Mouse (Mus musculus): ENCODE data around the gene Mcf2l. TPM values are rescaled to one million over a fixed set of nuclear protein-coding genes. Genes with fewer than 3 reads are reported as not detected.

The Mcf2l gene
- polyA plus RNA-seq, 1 experiment from 2014 or later: 44.2 TPM

DNA sequence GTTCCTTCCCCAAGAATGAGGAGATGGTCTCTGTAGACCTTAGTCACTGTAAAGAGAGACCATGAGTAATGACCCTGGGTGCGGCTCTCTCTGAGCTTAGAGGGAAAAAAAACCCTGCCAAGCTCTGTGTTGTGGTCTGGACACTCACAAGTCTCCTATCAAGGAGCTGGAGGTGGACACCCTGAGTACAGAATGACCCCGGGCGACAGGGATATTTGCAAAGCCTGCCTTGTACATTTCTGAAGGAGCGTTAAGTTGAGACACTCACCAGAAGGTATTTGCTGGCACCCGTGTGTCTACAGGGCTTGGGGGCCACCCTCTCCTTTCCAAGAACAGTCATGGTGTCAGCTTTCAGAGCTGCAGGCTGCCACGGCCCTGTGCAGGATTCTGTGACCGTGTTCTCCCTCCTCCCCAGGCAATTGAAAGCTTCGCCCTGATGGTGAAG, 123.2 kb downstream of the Mcf2l start:
- no peaks in the 10 kb centered on the region for H3K4me1 ChIP-seq (ENCODE audit: control insufficient read depth, insufficient read depth, low read length)
- peaks cover 4% of the 10 kb centered on the region; the same call in 1 of the 2 replicates for H3K36me3 ChIP-seq (ENCODE audit: control insufficient read depth, insufficient read depth, low read length)
- ATAC-seq (ENCODE audit: low FRiP score) (no peak), DNase-seq (ENCODE audit: low spot score, missing footprints) (no peak)
- H3K27me3 ChIP-seq (ENCODE audit: control insufficient read depth, insufficient read depth, low read length): no peaks in the 10 kb centered on the region
- no peak overlapping the region for H3K27ac ChIP-seq (ENCODE audit: low read depth, low read length)
- WGBS: 78% methylated on average over 8 of the region's 8 CpGs
- H3K9ac ChIP-seq (ENCODE audit: low read length): no peak overlapping the region
- no peak overlapping the region for H3K4me2 ChIP-seq
- no peak overlapping the region for H3K4me3 ChIP-seq (ENCODE audit: low read depth, low read length)
- no peaks in the 10 kb centered on the region for H3K9me3 ChIP-seq (ENCODE audit: control insufficient read depth, low read length)

DNA sequence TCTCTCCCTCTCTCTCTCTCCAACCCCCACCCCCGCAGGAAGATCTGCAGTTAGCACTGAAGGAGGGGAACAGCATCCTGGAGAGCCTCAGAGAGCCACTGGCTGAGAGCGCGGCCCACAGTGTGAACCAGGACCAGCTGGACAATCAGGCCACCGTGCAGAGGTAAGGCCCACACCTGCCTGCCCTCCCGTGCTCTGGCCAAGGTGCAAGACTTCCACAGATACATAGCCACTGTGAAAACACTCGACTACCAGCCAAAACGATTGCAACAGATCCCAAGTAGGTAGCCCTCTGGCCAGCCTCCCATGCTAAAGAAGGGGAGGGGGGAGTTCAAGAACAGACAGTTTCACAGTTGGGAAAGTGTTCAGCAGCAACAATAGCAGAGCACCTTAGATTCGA, 124.7 kb downstream of the Mcf2l start:
- ATAC-seq (ENCODE audit: low FRiP score) (no peak), DNase-seq (ENCODE audit: low spot score, missing footprints) (no peak)
- no peak overlapping the region for H3K27ac ChIP-seq (ENCODE audit: low read depth, low read length)
- no peak overlapping the region for H3K9ac ChIP-seq (ENCODE audit: low read length)
- H3K36me3 ChIP-seq (ENCODE audit: control insufficient read depth, insufficient read depth, low read length): peaks cover 4% of the 10 kb centered on the region; the same call in 1 of the 2 replicates
- no peaks in the 10 kb centered on the region for H3K27me3 ChIP-seq (ENCODE audit: control insufficient read depth, insufficient read depth, low read length)
- H3K4me2 ChIP-seq: no peak overlapping the region
- H3K4me1 ChIP-seq (ENCODE audit: control insufficient read depth, insufficient read depth, low read length): no peaks in the 10 kb centered on the region
- 93% methylated on average over 8 of the region's 8 CpGs for WGBS
- no peak overlapping the region for H3K4me3 ChIP-seq (ENCODE audit: low read depth, low read length)
- no peaks in the 10 kb centered on the region for H3K9me3 ChIP-seq (ENCODE audit: control insufficient read depth, low read length)

DNA sequence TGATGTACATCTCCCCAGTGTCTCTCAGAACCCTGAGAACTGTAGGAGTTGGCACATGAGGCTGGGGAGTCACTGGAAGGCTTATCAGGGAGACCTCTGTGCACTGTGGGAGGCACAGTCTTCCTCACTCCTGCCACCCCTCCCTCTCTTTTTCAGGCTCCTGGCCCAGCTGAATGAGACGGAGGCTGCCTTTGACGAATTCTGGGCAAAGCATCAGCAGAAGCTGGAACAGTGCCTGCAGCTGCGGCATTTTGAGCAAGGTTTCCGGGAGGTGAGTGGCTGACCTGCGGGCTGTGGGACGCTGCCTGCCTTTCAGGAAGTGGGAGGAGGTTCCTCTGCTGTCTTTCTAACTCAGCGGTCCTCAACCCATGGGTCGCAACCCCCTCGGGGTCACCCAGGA, 126.2 kb downstream of the Mcf2l start:
- DNase-seq (ENCODE audit: low spot score, missing footprints) (no peak), ATAC-seq (ENCODE audit: low FRiP score) (no peak)
- no peaks in the 10 kb centered on the region for H3K4me1 ChIP-seq (ENCODE audit: control insufficient read depth, insufficient read depth, low read length)
- H3K9me3 ChIP-seq (ENCODE audit: control insufficient read depth, low read length): no peaks in the 10 kb centered on the region
- peaks cover 12% of the 10 kb centered on the region; the same call in 1 of the 2 replicates for H3K36me3 ChIP-seq (ENCODE audit: control insufficient read depth, insufficient read depth, low read length)
- no peaks in the 10 kb centered on the region for H3K27me3 ChIP-seq (ENCODE audit: control insufficient read depth, insufficient read depth, low read length)
- no peak overlapping the region for H3K4me2 ChIP-seq
- no peak overlapping the region for H3K4me3 ChIP-seq (ENCODE audit: low read depth, low read length)
- H3K27ac ChIP-seq (ENCODE audit: low read depth, low read length): no peak overlapping the region
- no peak overlapping the region for H3K9ac ChIP-seq (ENCODE audit: low read length)
- WGBS: 84% methylated on average over 9 of the region's 9 CpGs

DNA sequence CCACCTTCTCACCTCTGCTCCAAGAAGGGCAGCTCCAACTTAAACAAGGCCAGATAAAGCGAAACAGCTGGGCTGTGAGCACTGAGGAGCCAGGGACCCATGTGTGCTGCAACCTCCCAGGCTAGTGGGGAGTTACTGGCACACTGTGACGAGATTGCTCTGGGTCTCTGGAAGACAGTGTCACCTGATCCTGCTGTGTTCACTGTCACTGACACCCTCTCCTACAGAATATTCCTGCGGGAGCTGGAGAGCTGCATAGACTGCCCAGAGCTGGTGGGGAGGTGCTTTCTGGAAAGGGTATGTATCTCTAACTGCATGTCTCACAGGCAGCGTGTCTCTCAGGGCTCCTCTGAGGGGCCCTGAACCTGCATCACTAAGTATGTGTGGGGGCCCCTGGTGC, 133.9 kb downstream of the Mcf2l start:
- H3K9ac ChIP-seq (ENCODE audit: low read length): no peak overlapping the region
- no peak overlapping the region for H3K4me2 ChIP-seq
- H3K9me3 ChIP-seq (ENCODE audit: control insufficient read depth, low read length): no peaks in the 10 kb centered on the region
- no peaks in the 10 kb centered on the region for H3K27me3 ChIP-seq (ENCODE audit: control insufficient read depth, insufficient read depth, low read length)
- no peak overlapping the region for H3K27ac ChIP-seq (ENCODE audit: low read depth, low read length)
- ATAC-seq (ENCODE audit: low FRiP score) (no peak), DNase-seq (ENCODE audit: low spot score, missing footprints) (no peak)
- H3K36me3 ChIP-seq (ENCODE audit: control insufficient read depth, insufficient read depth, low read length): peaks cover 30% of the 10 kb centered on the region
- H3K4me3 ChIP-seq (ENCODE audit: low read depth, low read length): no peak overlapping the region
- H3K4me1 ChIP-seq (ENCODE audit: control insufficient read depth, insufficient read depth, low read length): no peaks in the 10 kb centered on the region
- 84% methylated on average over 4 of the region's 4 CpGs for WGBS

DNA sequence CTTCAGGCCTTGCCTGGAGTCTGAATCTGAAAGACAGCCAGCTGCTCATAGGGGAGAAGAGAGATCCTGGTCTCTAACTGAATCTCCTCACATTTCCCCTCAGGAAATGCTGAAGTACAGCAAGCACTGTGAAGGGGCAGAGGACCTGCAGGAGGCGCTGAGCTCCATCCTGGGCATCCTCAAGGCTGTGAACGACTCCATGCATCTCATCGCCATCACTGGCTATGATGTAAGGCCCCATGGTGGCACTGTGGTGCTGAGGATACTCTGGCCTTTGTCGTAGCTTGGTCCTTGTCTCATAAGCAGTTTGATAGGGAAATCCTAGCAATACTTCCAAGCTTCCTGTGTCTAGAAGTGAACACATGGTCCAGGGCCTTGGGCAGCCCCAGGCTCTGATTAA, 136.7 kb downstream of the Mcf2l start:
- no peak for ATAC-seq (ENCODE audit: low FRiP score)
- 55% methylated on average over 4 of the region's 4 CpGs for WGBS
- H3K4me2 ChIP-seq: no peak overlapping the region
- DNase-seq (ENCODE audit: low spot score, missing footprints): no peak
- H3K9me3 ChIP-seq (ENCODE audit: control insufficient read depth, low read length): no peaks in the 10 kb centered on the region
- no peak overlapping the region for H3K27ac ChIP-seq (ENCODE audit: low read depth, low read length)
- no peak overlapping the region for H3K9ac ChIP-seq (ENCODE audit: low read length)
- H3K36me3 ChIP-seq (ENCODE audit: control insufficient read depth, insufficient read depth, low read length): peaks cover 23% of the 10 kb centered on the region
- H3K4me1 ChIP-seq (ENCODE audit: control insufficient read depth, insufficient read depth, low read length): no peaks in the 10 kb centered on the region
- H3K4me3 ChIP-seq (ENCODE audit: low read depth, low read length): no peak overlapping the region
- H3K27me3 ChIP-seq (ENCODE audit: control insufficient read depth, insufficient read depth, low read length): no peaks in the 10 kb centered on the region

DNA sequence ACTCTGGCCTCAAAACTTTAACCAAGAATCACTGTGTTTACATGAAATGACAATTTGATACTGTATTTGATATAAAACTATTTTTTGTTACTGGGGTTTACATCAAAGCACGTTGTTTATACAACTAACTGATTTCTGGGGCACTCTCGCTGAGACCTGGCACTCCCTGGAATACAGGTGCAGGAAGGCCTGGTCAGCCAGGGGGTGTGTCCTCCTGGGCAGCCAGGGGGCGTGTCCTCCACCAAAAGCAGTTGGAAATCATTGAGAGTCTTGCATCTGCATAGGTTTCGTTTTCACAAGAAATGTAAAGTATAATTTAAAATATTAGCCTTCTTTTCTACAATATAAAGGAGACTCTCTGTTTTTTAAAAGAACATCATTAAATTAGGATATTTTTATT, 146.0 kb downstream of the Mcf2l start:
- Histone ChIP-seq H3K9me3 (ENCODE audit: control insufficient read depth, low read length) (no peaks in the 10 kb centered on the region), H3K27me3 (ENCODE audit: control insufficient read depth, insufficient read depth, low read length) (no peaks in the 10 kb centered on the region), H3K36me3 (ENCODE audit: control insufficient read depth, insufficient read depth, low read length) (0 out of 2 replicates have a peak, but pooled peaks cover 5% of the 10 kb centered on the region), H3K4me2 (no peak overlapping the region), H3K9ac (ENCODE audit: low read length) (no peak overlapping the region), H3K4me1 (ENCODE audit: control insufficient read depth, insufficient read depth, low read length) (no peaks in the 10 kb centered on the region), H3K27ac (ENCODE audit: low read depth, low read length) (no peak overlapping the region), H3K4me3 (ENCODE audit: low read depth, low read length) (no peak overlapping the region)
- no peak for DNase-seq (ENCODE audit: low spot score, missing footprints)
- 62% methylated on average over 4 of the region's 4 CpGs for WGBS
- ATAC-seq (ENCODE audit: low FRiP score): no peak

DNA sequence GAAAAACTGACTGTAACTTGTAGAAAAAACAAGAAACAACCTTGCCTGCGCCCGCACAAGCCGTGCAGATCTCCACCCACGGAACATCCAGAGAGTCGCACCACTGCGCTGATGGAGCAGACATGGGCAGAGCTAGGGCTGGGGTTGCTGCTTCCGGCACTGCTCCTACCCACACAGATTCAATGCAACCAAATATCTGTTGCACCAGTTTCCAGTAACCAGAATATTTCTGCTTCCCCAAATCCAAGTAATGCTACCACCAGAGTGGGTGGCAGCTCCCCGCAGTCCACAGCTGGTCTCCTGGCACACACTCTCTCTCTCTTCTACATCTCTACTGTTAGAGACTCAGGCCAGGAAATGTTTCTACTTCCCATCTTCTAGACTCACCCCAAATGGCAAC, 148.2 kb downstream of the Mcf2l start:
- H3K9me3 ChIP-seq (ENCODE audit: control insufficient read depth, low read length): no peaks in the 10 kb centered on the region
- ATAC-seq (ENCODE audit: low FRiP score): no peak
- 96% methylated on average over 8 of the region's 8 CpGs for WGBS
- no peak overlapping the region for H3K4me3 ChIP-seq (ENCODE audit: low read depth, low read length)
- H3K4me1 ChIP-seq (ENCODE audit: control insufficient read depth, insufficient read depth, low read length): no peaks in the 10 kb centered on the region
- no peak overlapping the region for H3K9ac ChIP-seq (ENCODE audit: low read length)
- H3K4me2 ChIP-seq: no peak overlapping the region
- no peak for DNase-seq (ENCODE audit: low spot score, missing footprints)
- 0 out of 2 replicates have a peak, but pooled peaks cover 3% of the 10 kb centered on the region for H3K36me3 ChIP-seq (ENCODE audit: control insufficient read depth, insufficient read depth, low read length)
- no peaks in the 10 kb centered on the region for H3K27me3 ChIP-seq (ENCODE audit: control insufficient read depth, insufficient read depth, low read length)
- H3K27ac ChIP-seq (ENCODE audit: low read depth, low read length): no peak overlapping the region

DNA sequence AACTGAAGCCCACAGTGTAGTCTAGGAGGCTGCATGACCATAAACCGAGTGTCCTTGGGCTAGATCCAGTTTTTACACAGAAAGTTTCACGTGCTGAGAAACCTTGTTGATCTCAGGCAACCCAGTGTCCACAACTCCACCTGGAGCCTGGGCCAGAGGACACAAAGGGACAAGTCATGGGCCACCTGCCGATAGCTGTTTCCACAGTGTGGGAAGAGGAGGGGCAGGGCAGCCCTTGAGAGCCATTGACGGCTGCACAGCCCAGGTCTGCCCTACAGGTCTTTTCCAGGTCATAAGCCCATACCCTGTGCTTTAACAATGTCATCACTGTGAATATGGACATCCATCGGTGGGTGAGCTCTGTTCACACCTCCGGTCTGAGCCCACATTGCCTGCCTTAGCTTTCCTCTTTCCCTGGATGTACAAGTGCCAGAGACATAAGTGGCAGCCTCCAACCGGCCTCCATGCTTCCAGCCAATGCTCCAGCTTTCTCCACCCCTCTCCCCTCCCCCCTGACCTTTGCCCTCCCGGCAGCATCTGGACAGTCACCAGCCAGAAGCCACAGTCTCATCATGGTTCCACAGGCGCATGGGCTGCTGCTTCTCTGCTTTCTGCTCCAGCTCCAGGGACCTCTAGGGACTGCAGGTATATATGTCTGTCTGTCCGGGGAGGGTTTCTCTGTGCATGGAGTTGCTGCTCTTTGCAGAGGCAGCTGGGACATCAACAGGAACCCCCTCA, 152.1 kb downstream of the Mcf2l start, which contains the start of gene F7:
Gene F7, plus strand, starts transcription at position 548 of the 738 bp plus-strand sequence.
- Histone ChIP-seq H3K4me2 (no peak within 1 kb of the TSS), H3K9me3 (ENCODE audit: control insufficient read depth, low read length) (no peaks in the 10 kb centered on the region), H3K27me3 (ENCODE audit: control insufficient read depth, insufficient read depth, low read length) (no peaks in the 10 kb centered on the region), H3K36me3 (ENCODE audit: control insufficient read depth, insufficient read depth, low read length) (no peaks in the 10 kb centered on the region), H3K4me1 (ENCODE audit: control insufficient read depth, insufficient read depth, low read length) (no peaks in the 10 kb centered on the region), H3K9ac (ENCODE audit: low read length) (no peak within 1 kb of the TSS), H3K27ac (ENCODE audit: low read depth, low read length) (no peak within 1 kb of the TSS), H3K4me3 (ENCODE audit: low read depth, low read length) (no peak within 1 kb of the TSS)
- no peak for ATAC-seq (ENCODE audit: low FRiP score)
- no peak for DNase-seq (ENCODE audit: low spot score, missing footprints)
- WGBS: 71% methylated on average over 10 of the region's 10 CpGs

DNA sequence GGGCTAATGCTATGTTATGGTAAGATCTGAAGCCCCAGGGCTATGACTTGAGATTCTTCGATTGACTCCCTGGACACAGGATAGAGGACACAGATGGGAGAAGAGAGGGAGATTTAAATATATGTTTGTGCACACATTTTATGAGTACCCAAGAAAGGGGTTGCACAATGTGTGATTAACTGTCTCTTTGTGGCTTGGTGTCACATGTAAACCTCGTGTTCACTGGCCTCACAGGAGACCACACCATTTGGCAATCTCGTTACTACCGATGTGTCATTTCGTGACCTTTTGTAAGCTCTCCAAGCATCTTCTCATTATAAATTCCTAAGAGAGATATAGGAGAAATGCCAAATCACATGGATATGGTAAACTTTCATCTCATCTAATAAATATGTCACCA, 154.0 kb downstream of the Mcf2l start:
- 89% methylated on average over 5 of the region's 5 CpGs for WGBS

More for the DNA sequence above, 154.0 kb downstream of the Mcf2l start:
- H3K27me3 ChIP-seq (ENCODE audit: control insufficient read depth, insufficient read depth, low read length): no peaks in the 10 kb centered on the region
- H3K9ac ChIP-seq (ENCODE audit: low read length): no peak overlapping the region
- no peak overlapping the region for H3K27ac ChIP-seq (ENCODE audit: low read depth, low read length)
- H3K9me3 ChIP-seq (ENCODE audit: control insufficient read depth, low read length): no peaks in the 10 kb centered on the region
- H3K36me3 ChIP-seq (ENCODE audit: control insufficient read depth, insufficient read depth, low read length): no peaks in the 10 kb centered on the region
- no peak overlapping the region for H3K4me2 ChIP-seq
- no peaks in the 10 kb centered on the region for H3K4me1 ChIP-seq (ENCODE audit: control insufficient read depth, insufficient read depth, low read length)
- H3K4me3 ChIP-seq (ENCODE audit: low read depth, low read length): no peak overlapping the region
- DNase-seq (ENCODE audit: low spot score, missing footprints) (no peak), ATAC-seq (ENCODE audit: low FRiP score) (no peak)
